Mouse (Mus musculus) lung, embryonic 16.5 days (tissue): ENCODE data around the gene Lmtk3. TPM values are rescaled to one million over a fixed set of nuclear protein-coding genes. Genes with fewer than 3 reads are reported as not detected.
A peak's percentile ranks its signal among the peaks of the same experiment; 100 is the strongest.

Experiments
- ATAC-seq: fragments of 200-750 bp; cut with Nextera tagmentation; 2 replicates; pipeline ENCODE4 v1.8.0; 2017; ENCODE audit warnings: low read depth, mild to moderate bottlenecking, moderate library complexity
- H3K27ac ChIP-seq: fragments of 300-500 bp; sonication (generic); 2 replicates; pipeline ENCODE4 v1.5.1; 2014; ENCODE audit warnings: mild to moderate bottlenecking, control low read depth, low read length
- H3K27me3 ChIP-seq: fragments of 300-500 bp; sonication (generic); 2 replicates; pipeline ENCODE4 v1.6.1; 2014; ENCODE audit warnings: low read depth, low read length, mixed read lengths; ENCODE audit not compliant: control insufficient read depth, insufficient read depth
- H3K36me3 ChIP-seq: fragments of 300-500 bp; sonication (generic); 2 replicates; pipeline ENCODE4 v1.6.1; 2014; ENCODE audit warnings: low read length; ENCODE audit not compliant: control insufficient read depth, insufficient read depth
- H3K4me1 ChIP-seq: fragments of 300-500 bp; sonication (generic); replicated peaks from 2 replicates; pipeline ENCODE4 v1.6.1; 2014; ENCODE audit warnings: low read length, mixed read lengths; ENCODE audit not compliant: control insufficient read depth, insufficient read depth
- H3K4me2 ChIP-seq: fragments of 300-500 bp; sonication (generic); 2 replicates; pipeline ENCODE4 v1.6.1; 2014; ENCODE audit warnings: low read depth, low read length, control low read depth
- H3K4me3 ChIP-seq: fragments of 300-500 bp; sonication (generic); 2 replicates; pipeline ENCODE4 v1.5.1; 2014; ENCODE audit warnings: mild to moderate bottlenecking, low read length, control low read depth
- H3K9ac ChIP-seq: fragments of 300-500 bp; sonication (generic); 2 replicates; pipeline ENCODE4 v1.6.1; 2014; ENCODE audit warnings: low read length, control low read depth
- H3K9me3 ChIP-seq: fragments of 300-500 bp; sonication (generic); 2 replicates; pipeline ENCODE4 v1.6.1; 2016; ENCODE audit warnings: low read length; ENCODE audit not compliant: control insufficient read depth
- WGBS: fragments of 180-500 bp; shearing (Covaris S2); extraction: QIAGEN DNeasy Blood & Tissue Kit; methylation state at CpG from one replicate; pipeline ENCODE4 v1.1.7; 2014; 5-methylcytosine and 5-hydroxymethylcytosine counted together
- polyA plus RNA-seq: library from polyadenylated mRNA; unstranded; fragments of >200 nt; fragmentation: Nextera tagmentation; extraction: Ambion mirVana; gene quantifications from 2 replicates; pipeline ENCODE4 v1.2.1, GENCODE M21; 2015

Gene Lmtk3
- polyA plus RNA-seq, 1 experiment from 2014 or later, result 0.72 TPM

- Histone ChIP-seq H3K4me3 (no peak overlapping the region), H3K4me1 (no peaks in the 10 kb centered on the region), H3K4me2 (no peak overlapping the region), H3K9ac (no peak overlapping the region), H3K27me3 (no peaks in the 10 kb centered on the region), H3K36me3 (no peaks in the 10 kb centered on the region), H3K9me3 (no peaks in the 10 kb centered on the region), H3K27ac (peak overlapping the region; percentile 65)
- peak; percentile 83 for ATAC-seq
- WGBS, result 11% methylated on average over 6 of the region's 6 CpGs
Measured at GRCm38 (mm10) chr7:45848447-45849027, 65.0 kb downstream of the Lmtk3 start.

GRCm38 (mm10) chr7:45850661-45851060 lies 67.1 kb downstream of the Lmtk3 start:
- no peaks in the 10 kb centered on the region for H3K9me3 ChIP-seq
- no peak for ATAC-seq
- H3K4me1 ChIP-seq, result no peaks in the 10 kb centered on the region
- 33% methylated on average over 3 of the region's 3 CpGs for WGBS
- H3K4me2 ChIP-seq, result no peak overlapping the region
- H3K27me3 ChIP-seq, result no peaks in the 10 kb centered on the region
- no peak overlapping the region for H3K27ac ChIP-seq
- no peak overlapping the region for H3K4me3 ChIP-seq
- no peaks in the 10 kb centered on the region for H3K36me3 ChIP-seq
- H3K9ac ChIP-seq, result no peak overlapping the region

- H3K27me3 ChIP-seq, result peaks cover 6% of the 10 kb centered on the region; the same call in 1 of the 2 replicates
- H3K4me1 ChIP-seq, result peaks cover 12% of the 10 kb centered on the region
- no peak overlapping the region for H3K4me3 ChIP-seq
- no peaks in the 10 kb centered on the region for H3K9me3 ChIP-seq
- H3K9ac ChIP-seq, result no peak overlapping the region
- WGBS, result 74% methylated on average over 12 of the region's 12 CpGs
- no peaks in the 10 kb centered on the region for H3K36me3 ChIP-seq
- no peak for ATAC-seq
- H3K27ac ChIP-seq, result no peak overlapping the region
- no peak overlapping the region for H3K4me2 ChIP-seq
Measured at GRCm38 (mm10) chr7:45853089-45853488, 69.6 kb downstream of the Lmtk3 start.

Other genes starting within 250 kb of the Lmtk3 start
- gene Hsd17b14, start 228.8 kb upstream of the Lmtk3 start, polyA plus RNA-seq, result 0.72 and 0.84 TPM in 2 replicates
- gene Bcat2, start 213.6 kb upstream of the Lmtk3 start, polyA plus RNA-seq, result 59.5 and 60.0 TPM in 2 replicates
- 0.16 and 0.91 TPM in 2 replicates for gene Fgf21, start 168.2 kb upstream of the Lmtk3 start, polyA plus RNA-seq
- 0.26 and 0.70 TPM in 2 replicates for gene Fut1, start 166.4 kb upstream of the Lmtk3 start, polyA plus RNA-seq
- gene Izumo1, start 161.9 kb upstream of the Lmtk3 start, polyA plus RNA-seq, result 0.16 and 0.21 TPM in 2 replicates
- gene Rasip1, start 156.2 kb upstream of the Lmtk3 start, polyA plus RNA-seq, result 16.1 and 16.4 TPM in 2 replicates
- 10.6 and 11.5 TPM in 2 replicates for gene Mamstr, start 143.8 kb upstream of the Lmtk3 start, polyA plus RNA-seq
- gene Fut2, start 117.3 kb upstream of the Lmtk3 start, polyA plus RNA-seq, result 0.60 and 0.70 TPM in 2 replicates
- gene Ntn5, start 99.7 kb upstream of the Lmtk3 start, polyA plus RNA-seq, result 0.95 and 1.8 TPM in 2 replicates
- gene Sec1, start 89.3 kb upstream of the Lmtk3 start, polyA plus RNA-seq, result 0.74 and 0.84 TPM in 2 replicates
- gene Car11, start 83.9 kb upstream of the Lmtk3 start, polyA plus RNA-seq, result 2.3 and 3.3 TPM in 2 replicates
- gene Dbp, start 78.7 kb upstream of the Lmtk3 start, polyA plus RNA-seq, result 1.5 and 1.7 TPM in 2 replicates
- gene Rpl18, start 68.3 kb upstream of the Lmtk3 start, polyA plus RNA-seq, result 984 and 1,005 TPM in 2 replicates
- 28.9 TPM in 2 replicates for gene Sphk2, start 65.7 kb upstream of the Lmtk3 start, polyA plus RNA-seq
- 2.0 and 2.1 TPM in 2 replicates for gene Fam83e, start 62.5 kb upstream of the Lmtk3 start, polyA plus RNA-seq
- not detected in 2 replicates for gene Spaca4, start 57.9 kb upstream of the Lmtk3 start, polyA plus RNA-seq
- gene Sult2b1, start 931 bp downstream of the Lmtk3 start, polyA plus RNA-seq, result 6.6 and 7.9 TPM in 2 replicates
- gene Cyth2, start 30.8 kb downstream of the Lmtk3 start, polyA plus RNA-seq, result 108 and 112 TPM in 2 replicates
- 0.68 and 1.3 TPM in 2 replicates for gene Kcnj14, start 41.0 kb downstream of the Lmtk3 start, polyA plus RNA-seq
- gene Grwd1, start 47.2 kb downstream of the Lmtk3 start, polyA plus RNA-seq, result 50.0 and 51.4 TPM in 2 replicates
- gene Kdelr1, start 89.0 kb downstream of the Lmtk3 start, polyA plus RNA-seq, result 76.6 and 76.7 TPM in 2 replicates
- 0.34 and 0.40 TPM in 2 replicates for gene Grin2d, start 94.6 kb downstream of the Lmtk3 start, polyA plus RNA-seq
- 0.26 and 1.9 TPM in 2 replicates for gene Syngr4, start 113.0 kb downstream of the Lmtk3 start, polyA plus RNA-seq
- gene Tmem143, start 113.2 kb downstream of the Lmtk3 start, polyA plus RNA-seq, result 4.6 and 5.6 TPM in 2 replicates
- 177 and 189 TPM in 2 replicates for gene Emp3, start 137.7 kb downstream of the Lmtk3 start, polyA plus RNA-seq
- 9.6 and 11.3 TPM in 2 replicates for gene Ccdc114, start 140.3 kb downstream of the Lmtk3 start, polyA plus RNA-seq
- gene Abcc6, start 246.6 kb downstream of the Lmtk3 start, polyA plus RNA-seq, result 0.25 and 0.63 TPM in 2 replicates
- 30.3 and 31.4 TPM in 2 replicates for gene Nomo1, start 250.0 kb downstream of the Lmtk3 start, polyA plus RNA-seq